Mouse (Mus musculus) right cerebral cortex, postnatal 10 days (tissue): ENCODE results near the gene Sgms1.

Experiments used
- DNase-seq, 2 experiments: peaks; one replicate each; pipeline ENCODE4 v3.0.0; 2021; ENCODE audit warnings: low spot score in 2 of 2

The Sgms1 gene

GRCm38 (mm10) chr19:32383738-32384137 is 5.8 kb downstream of the Sgms1 start:
- DNase-seq = no peak

DNA sequence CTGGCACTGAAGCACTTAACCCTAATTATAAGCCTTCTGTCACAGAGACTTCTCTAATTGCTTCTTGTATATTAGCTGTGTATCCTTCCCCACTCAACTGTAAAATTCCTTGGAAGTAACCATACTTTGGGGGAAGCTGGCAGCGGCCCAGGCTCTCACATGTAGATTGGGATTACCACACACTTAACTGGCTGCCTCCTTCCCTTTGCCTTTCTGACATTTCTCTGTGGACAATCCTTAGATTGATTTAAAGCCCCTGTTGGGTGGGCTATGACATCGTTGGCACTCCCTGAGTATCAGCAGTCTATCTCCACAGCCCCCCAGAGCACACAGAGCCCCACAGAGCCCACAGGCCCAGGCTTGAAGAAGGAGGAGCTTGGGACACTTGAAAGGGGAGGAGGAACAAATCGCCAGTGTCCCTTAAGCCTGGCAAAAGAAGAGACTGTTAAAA is 8.0 kb downstream of the Sgms1 start:
- no peak for DNase-seq

DNA sequence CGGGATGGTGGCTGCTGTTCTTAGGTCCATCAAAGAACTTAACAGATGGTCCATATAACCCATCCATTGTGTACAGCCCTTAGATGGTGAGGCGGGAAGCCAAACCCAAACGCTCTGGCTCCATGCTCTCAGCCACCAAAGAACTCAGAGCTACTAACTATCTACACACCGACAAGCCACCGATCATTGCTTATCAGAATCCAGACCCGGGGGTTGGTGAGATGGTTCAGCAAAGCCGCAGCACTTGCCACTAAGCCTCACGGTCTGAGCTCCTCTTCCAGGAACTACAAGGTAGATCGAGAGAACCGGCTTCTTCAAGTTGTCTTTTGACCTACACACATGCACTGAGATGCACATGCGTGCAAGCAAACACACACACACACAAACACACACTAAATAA is 8.8 kb downstream of the Sgms1 start:
- DNase-seq = no peak

- no peak for DNase-seq
These were observed 10.1 kb downstream of the Sgms1 start for GRCm38 (mm10) chr19:32379239-32379920.

GRCm38 (mm10) chr19:32378581-32378980 is 10.9 kb downstream of the Sgms1 start:
- no peak for DNase-seq

DNA sequence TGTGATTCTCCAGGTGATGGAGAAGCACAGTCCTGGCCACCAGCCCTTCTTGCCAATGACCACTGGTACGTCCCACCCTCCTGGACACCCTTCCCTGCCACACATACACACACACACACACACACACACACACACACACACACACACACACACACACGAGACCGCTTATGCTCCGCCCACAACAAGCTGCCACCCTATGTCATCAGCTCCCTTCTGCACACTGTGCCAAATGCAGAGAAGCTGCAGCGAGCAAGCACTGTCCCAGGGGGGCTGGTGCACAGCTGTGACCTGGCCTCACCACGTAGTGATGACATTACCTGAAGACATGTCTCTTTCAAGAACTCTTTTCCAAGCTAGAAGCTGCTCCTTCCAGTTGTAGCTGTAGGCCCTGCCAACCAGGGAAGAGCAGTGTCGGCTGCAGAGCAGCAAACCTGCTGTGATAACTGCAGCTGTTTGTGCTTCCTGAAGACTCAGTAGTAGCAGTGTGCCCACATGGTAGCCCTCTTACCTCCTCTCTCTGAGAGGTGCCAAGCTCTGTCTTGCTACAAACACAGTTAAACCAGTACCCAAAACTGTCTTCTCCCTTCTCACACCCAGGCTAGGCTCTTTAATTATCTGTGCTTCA is 11.7 kb downstream of the Sgms1 start:
- no peak for DNase-seq

- DNase-seq = no peak
These were observed 12.5 kb downstream of the Sgms1 start for GRCm38 (mm10) chr19:32376886-32377535.

DNA sequence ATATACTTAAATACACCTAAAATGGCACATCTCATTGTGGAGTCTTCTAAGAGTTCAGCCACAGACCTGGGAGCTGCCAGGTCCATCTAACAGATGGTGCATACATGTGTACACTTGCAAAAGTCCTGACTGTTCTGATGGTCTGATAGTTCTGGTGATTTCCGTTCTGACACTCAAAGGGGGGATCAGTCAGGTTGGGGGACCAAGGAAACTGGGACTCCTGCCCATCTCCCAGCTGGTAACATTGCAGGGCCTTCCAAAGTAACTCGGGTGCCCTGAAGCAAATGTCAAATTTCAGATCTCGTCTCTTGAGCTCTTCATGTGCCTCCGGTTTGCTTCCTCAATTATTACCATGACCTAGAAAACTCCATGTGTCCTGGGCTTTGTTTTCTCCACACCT is 13.5 kb downstream of the Sgms1 start:
- no peak for DNase-seq

DNA sequence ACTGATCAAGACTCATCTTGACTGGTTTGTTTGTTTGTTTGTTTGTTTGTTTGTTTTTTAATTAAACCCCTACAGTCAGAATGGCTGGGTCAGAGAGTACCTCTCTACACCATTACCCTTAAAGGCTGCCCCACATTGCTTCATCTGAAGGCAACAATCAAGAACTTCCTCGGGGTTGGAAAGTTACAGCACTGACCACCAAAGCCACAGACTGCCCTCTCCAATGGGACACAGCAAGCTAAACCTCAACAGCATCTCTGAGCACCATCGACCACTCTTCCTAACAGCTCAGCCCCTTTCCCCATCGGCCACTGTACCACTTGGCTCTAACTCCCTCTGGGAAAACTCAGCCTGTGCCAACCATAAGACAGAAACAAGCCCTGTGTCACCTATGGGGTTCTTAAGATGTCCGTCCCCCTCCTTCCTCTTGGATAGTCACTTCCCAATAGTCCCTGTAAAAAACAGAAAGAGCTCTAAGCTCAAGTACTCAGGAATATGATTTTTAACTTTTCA is 14.0 kb downstream of the Sgms1 start:
- no peak for DNase-seq

- no peak for DNase-seq
These were observed 14.8 kb downstream of the Sgms1 start for GRCm38 (mm10) chr19:32374751-32375150.

GRCm38 (mm10) chr19:32373865-32374655 is 15.5 kb downstream of the Sgms1 start:
- DNase-seq = no peak

- no peak for DNase-seq
These were observed 17.1 kb downstream of the Sgms1 start for GRCm38 (mm10) chr19:32372373-32372772.

DNA sequence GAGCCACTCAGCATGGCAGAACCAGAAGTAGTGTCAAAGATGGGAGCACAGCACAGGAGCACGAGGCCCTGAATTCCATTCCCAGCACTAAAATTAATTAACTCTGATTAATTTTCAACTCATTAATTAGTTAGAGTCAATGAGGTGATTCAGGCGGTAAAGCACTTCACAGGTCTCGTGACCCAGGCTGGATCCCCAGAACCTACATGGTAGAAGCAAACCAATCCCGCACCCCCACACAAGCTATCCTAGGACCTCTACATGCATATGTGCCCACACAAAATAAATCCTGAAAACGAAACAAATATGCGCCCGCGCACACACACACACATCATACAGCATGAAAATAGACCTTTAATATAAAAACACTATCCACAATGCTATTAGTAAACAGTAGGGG is 22.2 kb downstream of the Sgms1 start:
- DNase-seq = peak in 1 of 2 experiments; percentile 11

DNA sequence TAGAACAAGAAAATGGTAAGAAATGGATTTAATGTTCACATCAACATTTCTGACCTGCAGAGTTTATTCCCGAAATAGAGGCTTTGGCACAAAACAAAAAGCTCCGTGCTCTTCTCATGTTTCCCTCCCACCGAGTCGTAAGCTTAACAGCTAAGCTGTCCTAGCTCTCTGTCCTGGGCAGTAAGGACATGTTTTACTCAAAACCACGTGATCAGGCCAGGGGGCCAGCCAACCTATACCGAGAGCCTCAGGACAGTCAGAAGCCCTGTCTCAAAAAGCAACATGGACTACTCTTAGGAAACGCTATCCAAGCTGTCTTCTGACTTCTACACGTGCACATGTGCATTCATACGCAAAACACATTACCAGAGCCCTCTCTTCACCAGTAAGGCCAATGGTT is 23.1 kb downstream of the Sgms1 start:
- DNase-seq = peak in 1 of 2 experiments; percentile 18

DNA sequence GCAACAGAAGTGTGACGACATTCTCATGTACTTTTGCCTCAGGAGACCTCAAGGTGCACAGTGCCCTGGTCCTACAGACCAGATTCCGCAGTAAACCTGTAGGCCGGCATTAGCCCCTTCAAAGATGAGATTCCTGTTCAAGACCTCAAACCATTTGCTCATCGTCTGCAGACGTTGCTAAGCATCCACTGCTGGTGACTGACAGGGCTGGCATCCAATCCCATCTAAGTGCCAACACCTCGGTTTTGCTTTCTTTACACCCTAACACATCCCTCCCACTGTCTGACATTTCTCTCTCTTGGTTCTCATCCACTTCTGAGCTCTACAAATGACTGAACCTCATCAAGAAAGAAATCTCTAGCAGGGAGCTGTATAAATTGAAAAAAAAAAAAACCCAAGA is 24.4 kb downstream of the Sgms1 start:
- DNase-seq = peak; percentile 80 to 86

DNA sequence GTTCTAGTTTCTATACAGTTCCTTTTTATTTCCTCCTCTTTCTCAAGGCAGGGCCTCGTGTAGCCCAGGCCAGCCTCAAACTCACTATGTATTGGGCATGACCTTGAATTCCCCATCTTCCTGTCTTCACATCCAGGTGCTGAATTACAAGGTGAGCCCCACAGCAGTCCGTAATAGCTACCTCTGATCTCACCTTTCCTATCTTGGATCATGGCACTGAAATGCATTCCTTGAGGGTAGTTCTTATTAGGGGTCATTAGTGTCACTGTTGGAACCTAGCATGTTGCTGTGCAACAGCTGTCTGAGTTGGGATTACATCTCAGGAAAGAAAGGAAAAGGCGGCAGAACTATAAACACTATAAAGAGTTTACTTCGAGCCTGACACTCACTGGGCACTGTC is 25.9 kb downstream of the Sgms1 start:
- no peak for DNase-seq

GRCm38 (mm10) chr19:32362520-32362919 is 27.0 kb downstream of the Sgms1 start:
- peak in 1 of 2 experiments; percentile 10 for DNase-seq

DNA sequence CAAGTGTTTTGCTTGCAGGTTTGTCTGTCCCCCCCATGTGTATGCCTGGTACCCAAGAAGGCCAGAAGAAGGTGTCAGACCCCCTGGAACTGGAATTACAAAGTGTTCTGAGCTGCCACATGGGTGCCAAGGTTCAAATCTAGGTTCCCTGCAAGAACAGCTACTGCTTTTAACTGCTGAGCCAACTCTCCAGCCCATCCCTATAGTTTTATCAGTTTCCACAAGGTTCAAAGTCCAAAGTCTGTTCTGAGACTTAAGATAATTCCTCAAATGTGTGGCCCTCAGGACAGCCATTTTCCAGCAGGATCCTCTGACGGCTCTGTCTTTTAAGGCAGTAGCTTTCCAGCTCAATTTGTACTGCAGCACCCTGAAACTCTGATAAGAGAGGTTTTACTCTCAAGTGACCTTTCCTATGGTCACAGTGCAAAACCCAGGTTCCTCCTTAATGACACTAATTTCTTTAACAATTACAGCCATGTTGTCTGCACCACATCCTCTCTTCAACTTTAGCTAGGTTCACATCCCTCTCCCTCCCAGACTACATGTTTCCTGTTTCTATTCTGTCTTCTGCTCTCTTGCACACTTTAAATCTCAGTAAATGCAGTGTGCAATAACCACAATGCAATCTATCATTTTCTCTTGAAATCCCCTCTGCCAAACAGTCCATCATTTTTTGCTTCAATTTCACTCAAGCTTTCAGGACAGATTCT is 28.4 kb downstream of the Sgms1 start:
- peak in 1 of 2 experiments; percentile 10 for DNase-seq

DNA sequence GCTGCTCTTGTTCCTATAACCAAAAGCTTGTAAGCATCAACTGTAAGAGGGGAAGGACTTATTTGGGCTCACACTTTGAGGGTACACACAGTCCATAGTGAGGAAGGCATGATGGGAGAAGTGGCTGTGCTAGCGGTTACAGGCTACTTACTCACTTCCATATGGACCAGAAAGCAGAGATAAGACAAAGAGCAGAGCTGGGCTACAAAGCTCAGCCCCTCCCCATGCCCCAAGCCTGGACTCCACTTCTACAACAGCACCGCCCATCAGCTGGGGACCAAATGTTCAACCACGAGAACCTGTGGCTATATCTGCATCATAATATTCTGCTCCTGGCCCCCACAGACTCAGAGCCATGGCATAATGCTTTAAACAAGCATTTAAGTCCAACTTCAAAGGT is 29.0 kb downstream of the Sgms1 start:
- no peak for DNase-seq

GRCm38 (mm10) chr19:32358699-32359517 is 30.6 kb downstream of the Sgms1 start:
- peak; percentile 43 to 59 for DNase-seq
